Mouse (Mus musculus): ENCODE data around the gene Polr1e.
"Not testable (repeated sequence)": the region's sequence is repeated elsewhere in the genome, so short reads cannot be mapped to it uniquely, and the experiment has no call there.

DNA sequence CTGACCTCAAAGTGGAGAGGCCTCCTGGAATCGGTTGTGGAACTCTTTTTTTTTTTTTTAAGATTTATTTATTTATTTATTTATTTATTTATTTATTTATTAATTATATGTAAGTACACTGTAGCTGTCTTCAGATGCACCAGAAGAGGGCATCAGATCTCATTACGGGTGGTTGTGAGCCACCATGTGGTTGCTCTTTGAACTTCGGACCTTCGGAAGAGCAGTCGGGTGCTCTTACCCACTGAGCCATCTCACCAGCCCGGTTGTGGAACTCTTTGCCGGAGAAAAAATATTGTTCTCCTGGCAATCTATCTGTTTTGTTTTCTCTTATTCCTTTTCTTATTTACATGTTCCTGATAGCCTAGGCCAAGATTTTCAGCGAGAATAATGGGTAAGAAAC is 20.5 kb downstream of the Polr1e start:
- not testable (repeated sequence) for TF ChIP-seq CTCF (IDR thresholded peaks at IDR 0.05; ENCODE audit: low read depth, low read length); POLR2A (IDR thresholded peaks at IDR 0.05; ENCODE audit: borderline replicate concordance, low read depth, low read length)

All from bone marrow macrophage, adult 2 months (primary cell).